8 mouse cellular contexts compared by ENCODE assay signal in the genomic region with DNA sequence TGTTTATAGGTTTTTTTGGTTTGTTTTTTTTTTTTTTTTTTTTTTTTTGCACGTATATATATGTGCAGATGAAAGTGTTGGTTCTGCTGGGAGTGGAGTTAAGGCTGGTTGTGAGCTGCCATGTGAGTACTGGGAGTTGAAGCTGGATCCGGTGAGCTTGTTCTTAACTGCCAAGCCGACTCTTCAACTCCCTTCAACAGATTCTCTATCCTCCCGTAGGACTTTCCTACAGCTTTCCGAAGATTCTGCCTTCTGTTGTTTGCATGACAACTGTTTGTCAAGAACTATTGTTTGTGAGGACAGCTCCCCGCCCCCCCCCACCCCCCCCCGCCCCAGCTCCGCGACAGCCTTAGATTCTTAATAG. TPM values are rescaled to one million over a fixed set of nuclear protein-coding genes. Genes with fewer than 3 reads are reported as not detected.
DNase-seq lines count a peak whose midpoint lies in the region; ATAC-seq and TF ChIP-seq lines count a peak whose summit lies in the region.

No protein-coding gene starts in this region.

- no peaks in the 10 kb centered on the region for H3K27me3 ChIP-seq in kidney, embryonic 15.5 days
- no peaks in the 10 kb centered on the region for H3K27me3 ChIP-seq in hindbrain, embryonic 10.5 days (ENCODE audit: insufficient read depth, poor library complexity, severe bottlenecking)
- no peaks in the 10 kb centered on the region for H3K27me3 ChIP-seq in midbrain, embryonic 13.5 days

- H3K4me1 ChIP-seq in kidney, embryonic 15.5 days: peaks cover 18% of the 10 kb centered on the region
- peaks cover 2% of the 10 kb centered on the region; the same call in 1 of the 2 replicates for H3K4me1 ChIP-seq in bone marrow, adult 2 months (ENCODE audit: control insufficient read depth, insufficient read depth, low read length)
- H3K4me1 ChIP-seq in hindbrain, embryonic 10.5 days (replicated peaks): peaks cover 33% of the 10 kb centered on the region
- peaks cover 31% of the 10 kb centered on the region for H3K4me1 ChIP-seq in midbrain, embryonic 13.5 days (replicated peaks)

- H3K36me3 ChIP-seq in kidney, embryonic 15.5 days: peaks cover under 1% of the 10 kb centered on the region; the same call in 1 of the 2 replicates
- peaks cover 10% of the 10 kb centered on the region; the same call in 1 of the 2 replicates for H3K36me3 ChIP-seq in hindbrain, embryonic 10.5 days
- H3K36me3 ChIP-seq in midbrain, embryonic 13.5 days: no peaks in the 10 kb centered on the region

- no peak for TF ChIP-seq POLR2A in bone marrow, adult 2 months (IDR thresholded peaks at IDR 0.05; ENCODE audit: borderline replicate concordance, control insufficient read depth, low read depth, low read length)

- peak overlapping the region; percentile 75 for H3K4me2 ChIP-seq in kidney, embryonic 15.5 days
- peak overlapping the region; percentile 73 for H3K4me2 ChIP-seq in midbrain, embryonic 13.5 days (replicated peaks)

- no peaks in the 10 kb centered on the region for H3K9me3 ChIP-seq in kidney, embryonic 15.5 days (replicated peaks)
- no peaks in the 10 kb centered on the region for H3K9me3 ChIP-seq in hindbrain, embryonic 10.5 days
- no peaks in the 10 kb centered on the region for H3K9me3 ChIP-seq in midbrain, embryonic 13.5 days

- H3K27ac ChIP-seq in kidney, embryonic 15.5 days: no peak overlapping the region
- no peak overlapping the region for H3K27ac ChIP-seq in bone marrow, adult 2 months (ENCODE audit: control insufficient read depth, insufficient read depth, low read depth, low read length, poor library complexity)
- H3K27ac ChIP-seq in hindbrain, embryonic 10.5 days: 0 out of 2 replicates have a peak overlapping the region, but pooled peaks have one; percentile 23
- H3K27ac ChIP-seq in midbrain, embryonic 13.5 days: no peak overlapping the region

- peak overlapping the region; percentile 67 for H3K4me3 ChIP-seq in kidney, embryonic 15.5 days (replicated peaks)
- H3K4me3 ChIP-seq in bone marrow, adult 2 months (replicated peaks; ENCODE audit: control insufficient read depth, low read depth, low read length): peak overlapping the region; percentile 69
- H3K4me3 ChIP-seq in hindbrain, embryonic 10.5 days: peak overlapping the region; percentile 72
- peak overlapping the region; percentile 90 for H3K4me3 ChIP-seq in midbrain, embryonic 13.5 days (replicated peaks)

- no peak for TF ChIP-seq CTCF in bone marrow, adult 2 months (IDR thresholded peaks at IDR 0.05; ENCODE audit: control insufficient read depth, insufficient read depth, low read length)

- no peak for DNase-seq in kidney, postnatal 14 days
- peak; percentile 16 for DNase-seq in hindbrain, embryonic 10.5 days (ENCODE audit: low spot score)
- DNase-seq in urinary bladder, postnatal 4 days (ENCODE audit: low spot score in 2 of 2): no peak
- no peak for DNase-seq in gastrocnemius, adult 8-10 months (ENCODE audit: low spot score in 2 of 2)
- DNase-seq in lung, postnatal 14 days: no peak

- H3K9ac ChIP-seq in kidney, embryonic 15.5 days: no peak overlapping the region
- H3K9ac ChIP-seq in midbrain, embryonic 13.5 days (replicated peaks): no peak overlapping the region

- WGBS in kidney, embryonic 15.5 days: 0% methylated on average over 9 of the region's 9 CpGs
- WGBS in bone marrow, adult 2 months: 6% methylated on average over 9 of the region's 9 CpGs
- under 1% methylated on average over 9 of the region's 9 CpGs for WGBS in hindbrain, embryonic 10.5 days
- WGBS in midbrain, embryonic 13.5 days: 0% methylated on average over 9 of the region's 9 CpGs

- no peak for ATAC-seq in kidney, embryonic 15.5 days (replicated peaks; ENCODE audit: low FRiP score)
- ATAC-seq in midbrain, embryonic 13.5 days: no peak

RNA-seq across cellular contexts. Expression of a gene that starts 0.4 kb away (rescaled TPM):
- 154 and 159 TPM in 2 replicates for polyA plus RNA-seq in kidney, embryonic 15.5 days (2015; fragmentation: Nextera tagmentation; extraction: Ambion mirVana)
- polyA plus RNA-seq in bone marrow, adult 2 months (2011; ENCODE audit: insufficient read depth, insufficient read length, low replicate concordance, missing spikeins): 30.1 and 40.4 TPM in 2 replicates
- polyA plus RNA-seq in hindbrain, embryonic 10.5 days (2016; fragmentation: Nextera tagmentation; extraction: Ambion mirVana): 163 and 173 TPM in 2 replicates
- polyA plus RNA-seq in midbrain, embryonic 13.5 days (2015; fragmentation: Nextera tagmentation; extraction: Ambion mirVana): 158 and 159 TPM in 2 replicates
- 100 to 1,000 TPM; 110 to 119 (median 114) TPM for total RNA-seq in gastrocnemius, adult 8-10 months (2022)
